ENCODE assay signal across 23 mouse cellular contexts in genomic region chr8:25362656-25363055, GRCm38 (mm10).
DNase-seq lines count a peak whose midpoint lies in the region; ATAC-seq and TF ChIP-seq lines count a peak whose summit lies in the region.
"Had no signal": no experiment of that assay in that cellular context is flagged by ENCODE, and none has a peak within 500 bp of the region (broad histone marks: within the 10 kb centered on the region; RNA-seq: fewer than 3 reads in every experiment).

No protein-coding gene starts in this region.

- H3K9me3 ChIP-seq in forebrain, embryonic 16.5 days (ENCODE audit: control insufficient read depth, low read length): no peaks in the 10 kb centered on the region
- H3K9me3 ChIP-seq in forebrain, embryonic 15.5 days: no peaks in the 10 kb centered on the region
- H3K9me3 ChIP-seq in MEL (replicated peaks; ENCODE audit: insufficient read depth, low read length): no peaks in the 10 kb centered on the region
- H3K9me3 ChIP-seq: embryonic facial prominence, embryonic 13.5 days; intestine, embryonic 15.5 days; limb, embryonic 15.5 days had no signal

- H3K9ac ChIP-seq in forebrain, embryonic 16.5 days (replicated peaks; ENCODE audit: low read depth, low read length): no peak overlapping the region
- H3K9ac ChIP-seq in forebrain, embryonic 15.5 days (replicated peaks): no peak overlapping the region
- H3K9ac ChIP-seq in MEL (ENCODE audit: control insufficient read depth, low read depth, low read length, poor library complexity, severe bottlenecking): no peak overlapping the region
- H3K9ac ChIP-seq: embryonic facial prominence, embryonic 13.5 days; hindbrain, embryonic 14.5 days; intestine, embryonic 15.5 days; limb, embryonic 15.5 days; liver, embryonic 14.5 days; lung, embryonic 14.5 days had no signal

- TF ChIP-seq CTCF in MEL (IDR thresholded peaks at IDR 0.05 in 2 of 3, conservative IDR thresholded peaks at IDR 0.05 in 1 of 3; ENCODE audit: control insufficient read depth in 1 of 3, insufficient read depth in 1 of 3, low read depth in 2 of 3, low read length in 3 of 3, poor library complexity in 1 of 3, severe bottlenecking in 1 of 3): no peak
- no peak for TF ChIP-seq CTCF in cerebellum, adult 2 months (IDR thresholded peaks at IDR 0.05; ENCODE audit: borderline replicate concordance, insufficient read depth, low read depth, low read length)

- 0 out of 4 replicates have a peak, but pooled peaks of 1 of the 2 experiments have one; percentile 10 for TF ChIP-seq EP300 in MEL (IDR thresholded peaks at IDR 0.05; ENCODE audit: low read depth in 1 of 2, low read length in 2 of 2)

- 62% methylated on average over 9 of the region's 9 CpGs for WGBS in forebrain, embryonic 16.5 days
- WGBS in forebrain, embryonic 15.5 days: 69% methylated on average over 9 of the region's 9 CpGs
- 76% methylated on average over 9 of the region's 9 CpGs for WGBS in cerebellum, adult 2 months

- H3K4me1 ChIP-seq in forebrain, embryonic 16.5 days (replicated peaks; ENCODE audit: control insufficient read depth, insufficient read depth, low read length): peaks cover 1% of the 10 kb centered on the region
- peaks cover 5% of the 10 kb centered on the region for H3K4me1 ChIP-seq in forebrain, embryonic 15.5 days
- peaks cover 0 to 2% of the 10 kb centered on the region in 2 experiments; a peak in 1 of 4 replicates for H3K4me1 ChIP-seq in MEL (ENCODE audit: control insufficient read depth in 1 of 2, insufficient read depth in 2 of 2, low read length in 2 of 2)
- peaks cover 6% of the 10 kb centered on the region for H3K4me1 ChIP-seq in cerebellum, adult 2 months (ENCODE audit: control insufficient read depth, insufficient read depth, low read length)
- H3K4me1 ChIP-seq: intestine, embryonic 15.5 days had no signal

- no peaks in the 10 kb centered on the region for H3K36me3 ChIP-seq in forebrain, embryonic 16.5 days (ENCODE audit: control insufficient read depth, insufficient read depth)
- no peaks in the 10 kb centered on the region for H3K36me3 ChIP-seq in forebrain, embryonic 15.5 days
- no peaks in the 10 kb centered on the region for H3K36me3 ChIP-seq in MEL (ENCODE audit: control insufficient read depth in 1 of 2, insufficient read depth in 2 of 2, low read length in 2 of 2)
- H3K36me3 ChIP-seq: embryonic facial prominence, embryonic 13.5 days; intestine, embryonic 15.5 days; limb, embryonic 15.5 days had no signal

- no peak for TF ChIP-seq POLR2A in MEL (IDR thresholded peaks at IDR 0.05; ENCODE audit: control insufficient read depth in 1 of 2, insufficient read depth in 1 of 2, low read depth in 1 of 2, low read length in 2 of 2, poor library complexity in 1 of 2)
- TF ChIP-seq POLR2A in cerebellum, adult 2 months (IDR thresholded peaks at IDR 0.05; ENCODE audit: borderline replicate concordance, insufficient read depth, low read length): no peak

- ATAC-seq in forebrain, embryonic 16.5 days: peak; percentile 34; the same call in 1 of the 2 replicates
- ATAC-seq in forebrain, embryonic 15.5 days (replicated peaks): no peak
- peak; percentile 66 for ATAC-seq in granulocyte monocyte progenitor cell, adult 5-6 weeks (replicated peaks; ENCODE audit: poor library complexity, severe bottlenecking)
- ATAC-seq in monocyte, adult 5-6 weeks (replicated peaks; ENCODE audit: insufficient number of reproducible peaks, low FRiP score, low TSS enrichment, poor library complexity, severe bottlenecking): 0 out of 2 replicates have a peak, but pooled peaks have one; percentile 50
- ATAC-seq: intestine, embryonic 15.5 days had no signal

- H3K4me2 ChIP-seq in forebrain, embryonic 16.5 days (ENCODE audit: low read length): no peak overlapping the region
- H3K4me2 ChIP-seq in forebrain, embryonic 15.5 days (replicated peaks): no peak overlapping the region
- H3K4me2 ChIP-seq: embryonic facial prominence, embryonic 13.5 days; hindbrain, embryonic 14.5 days; intestine, embryonic 15.5 days; limb, embryonic 15.5 days; lung, embryonic 14.5 days; midbrain, embryonic 11.5 days had no signal

- no peaks in the 10 kb centered on the region for H3K27me3 ChIP-seq in forebrain, embryonic 16.5 days (replicated peaks; ENCODE audit: control insufficient read depth, insufficient read depth, low read length)
- no peaks in the 10 kb centered on the region for H3K27me3 ChIP-seq in forebrain, embryonic 15.5 days
- H3K27me3 ChIP-seq in MEL (ENCODE audit: control insufficient read depth in 1 of 2, insufficient read depth in 2 of 2, low read length in 2 of 2): peaks cover 2 to 3% of the 10 kb centered on the region in 2 experiments; a peak in 3 of 4 replicates
- no peaks in the 10 kb centered on the region for H3K27me3 ChIP-seq in cerebellum, adult 2 months (ENCODE audit: control insufficient read depth, insufficient read depth, low read length)
- H3K27me3 ChIP-seq: embryonic facial prominence, embryonic 13.5 days; intestine, embryonic 15.5 days; limb, embryonic 15.5 days had no signal

- no peak overlapping the region for H3K27ac ChIP-seq in forebrain, embryonic 16.5 days (ENCODE audit: low read length)
- H3K27ac ChIP-seq in forebrain, embryonic 15.5 days (replicated peaks): no peak overlapping the region
- H3K27ac ChIP-seq in MEL (ENCODE audit: control insufficient read depth, low read depth, low read length): no peak overlapping the region
- H3K27ac ChIP-seq in cerebellum, adult 2 months (ENCODE audit: insufficient read depth, low read length): no peak overlapping the region
- H3K27ac ChIP-seq: embryonic facial prominence, embryonic 13.5 days; hindbrain, embryonic 14.5 days; intestine, embryonic 15.5 days; limb, embryonic 15.5 days; liver, embryonic 14.5 days; stomach, postnatal 0 days had no signal

- DNase-seq in MEL (ENCODE audit: low read depth, low spot score): peak; percentile 45
- no peak for DNase-seq in right cerebral cortex, postnatal 4 days
- DNase-seq in cerebellum, adult 2 months: no peak
- DNase-seq: adrenal gland, postnatal 25 days; cerebellum, adult 11-12 months; cerebellum, postnatal 14 days; embryo, embryonic 11 days; gastrocnemius, postnatal 36 days; kidney, adult 8-10 months; kidney, postnatal 10 days; left cerebral cortex, postnatal 4 days; lung, embryonic 14.5 days had no signal

- TF ChIP-seq RAD21 in MEL (IDR thresholded peaks at IDR 0.05; ENCODE audit: low read depth, low read length): no peak

- H3K79me2 ChIP-seq in MEL (ENCODE audit: control insufficient read depth, insufficient read depth, low read length, poor library complexity): no peaks in the 10 kb centered on the region

- no peak overlapping the region for H3K4me3 ChIP-seq in forebrain, embryonic 16.5 days (replicated peaks; ENCODE audit: low read length)
- no peak overlapping the region for H3K4me3 ChIP-seq in forebrain, embryonic 15.5 days
- no peak overlapping the region for H3K4me3 ChIP-seq in MEL (ENCODE audit: control insufficient read depth in 1 of 2, insufficient read depth in 1 of 2, low read depth in 2 of 2, low read length in 2 of 2)
- H3K4me3 ChIP-seq in cerebellum, adult 2 months (replicated peaks; ENCODE audit: insufficient read depth, low read depth, low read length): no peak overlapping the region
- H3K4me3 ChIP-seq: embryonic facial prominence, embryonic 13.5 days; intestine, embryonic 15.5 days; limb, embryonic 15.5 days had no signal

TF ChIP-seq in MEL, 35 proteins besides CTCF, POLR2A, EP300 and RAD21:
- TF ChIP-seq UBTF (IDR thresholded peaks at IDR 0.05; ENCODE audit: borderline replicate concordance, insufficient read depth, low read depth, low read length) (no peak), USF1 (IDR thresholded peaks at IDR 0.05; ENCODE audit: low read depth, low read length) (no peak), MXI1 (IDR thresholded peaks at IDR 0.05; ENCODE audit: low read depth, low read length) (peak; percentile 51), SMC3 (IDR thresholded peaks at IDR 0.05; ENCODE audit: low read depth, low read length) (no peak), NELFE (IDR thresholded peaks at IDR 0.05; ENCODE audit: low read depth, low read length) (no peak), MAZ (IDR thresholded peaks at IDR 0.05; ENCODE audit: low read depth, low read length) (no peak), RCOR1 (IDR thresholded peaks at IDR 0.05; ENCODE audit: low read depth, low read length) (no peak), BHLHE40 (IDR thresholded peaks at IDR 0.05; ENCODE audit: borderline replicate concordance, low read depth, low read length) (peak; percentile 70; the same call in 1 of the 2 replicates), MAX (IDR thresholded peaks at IDR 0.05; ENCODE audit: low read length) (peak; percentile 85), GATA1 (IDR thresholded peaks at IDR 0.05; ENCODE audit: low read depth, low read length) (peak; percentile 34; the same call in 1 of the 2 replicates)
